Mouse (Mus musculus): ENCODE measurements around the gene Gm13199.

DNA sequence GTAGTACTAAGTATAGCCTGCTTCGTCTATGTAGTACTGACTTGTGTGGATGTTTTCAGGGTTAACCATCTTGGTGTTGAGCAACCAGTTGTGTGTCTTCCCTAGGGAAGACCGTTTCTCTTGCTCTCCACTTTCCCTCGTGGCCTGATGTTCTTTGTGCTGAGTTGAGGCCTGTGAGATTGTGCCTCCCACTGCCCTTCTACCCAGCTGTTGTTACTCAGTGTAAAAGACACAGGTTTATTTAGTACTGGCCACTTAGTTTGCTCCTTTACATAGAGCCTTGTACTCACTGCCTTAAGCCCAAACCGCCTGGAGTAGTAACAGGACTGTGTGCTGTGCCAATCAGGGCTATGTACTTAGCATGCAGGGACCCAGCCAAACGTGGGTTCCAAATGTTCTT lies 10.9 kb downstream of the Gm13199 start:
- no peak for TF ChIP-seq GATA1 (IDR thresholded peaks at IDR 0.05; ENCODE audit: borderline replicate concordance, low read length)
- no peak for TF ChIP-seq FLI1 (IDR thresholded peaks at IDR 0.05; ENCODE audit: low read length)

All from megakaryocyte, embryonic 14.5 days (primary cell).